Mouse (Mus musculus) limb, embryonic 15.5 days (tissue): ENCODE measurements at regions not wholly inside any gene's neighbourhood (a gene's known extent, or its start where the extent isn't known, plus 50 kb on each side); places are given as distances from the start of the nearest gene placed in this dataset.

Experiments used
- ATAC-seq: fragments of 200-750 bp; cut with Nextera tagmentation; 2 replicates; pipeline ENCODE4 v1.8.0; 2017; ENCODE audit warnings: low read depth, moderate TSS enrichment; ENCODE audit not compliant: insufficient number of reproducible peaks, low FRiP score, low TSS enrichment
- H3K27ac ChIP-seq: fragments of 300-500 bp; sonication (generic); 2 replicates; pipeline ENCODE4 v1.5.1; 2015; ENCODE audit warnings: moderate library complexity, mild to moderate bottlenecking, inconsistent platforms
- H3K27me3 ChIP-seq: fragments of 300-500 bp; sonication (generic); 2 replicates; pipeline ENCODE4 v1.6.1; 2015; ENCODE audit warnings: inconsistent platforms
- H3K36me3 ChIP-seq: fragments of 300-500 bp; sonication (generic); 2 replicates; pipeline ENCODE4 v1.6.1; 2015; ENCODE audit warnings: inconsistent platforms
- H3K4me1 ChIP-seq: fragments of 300-500 bp; sonication (generic); 2 replicates; pipeline ENCODE4 v1.6.1; 2015; ENCODE audit warnings: inconsistent platforms
- H3K4me2 ChIP-seq: fragments of 300-500 bp; sonication (generic); 2 replicates; pipeline ENCODE4 v1.6.1; 2015; ENCODE audit warnings: mild to moderate bottlenecking, inconsistent platforms
- H3K4me3 ChIP-seq: fragments of 300-500 bp; sonication (generic); 2 replicates; pipeline ENCODE4 v1.5.1; 2015; ENCODE audit warnings: mild to moderate bottlenecking, inconsistent platforms
- H3K9ac ChIP-seq: fragments of 300-500 bp; sonication (generic); 2 replicates; pipeline ENCODE4 v1.6.1; 2015; ENCODE audit warnings: inconsistent platforms
- H3K9me3 ChIP-seq: fragments of 300-500 bp; sonication (generic); 2 replicates; pipeline ENCODE4 v1.6.1; 2016; ENCODE audit warnings: inconsistent platforms
- WGBS: fragments of 180-500 bp; shearing (Covaris S2); methylation state at CpG from one replicate; pipeline ENCODE4 v1.1.7; 2015; 5-methylcytosine and 5-hydroxymethylcytosine counted together

DNA sequence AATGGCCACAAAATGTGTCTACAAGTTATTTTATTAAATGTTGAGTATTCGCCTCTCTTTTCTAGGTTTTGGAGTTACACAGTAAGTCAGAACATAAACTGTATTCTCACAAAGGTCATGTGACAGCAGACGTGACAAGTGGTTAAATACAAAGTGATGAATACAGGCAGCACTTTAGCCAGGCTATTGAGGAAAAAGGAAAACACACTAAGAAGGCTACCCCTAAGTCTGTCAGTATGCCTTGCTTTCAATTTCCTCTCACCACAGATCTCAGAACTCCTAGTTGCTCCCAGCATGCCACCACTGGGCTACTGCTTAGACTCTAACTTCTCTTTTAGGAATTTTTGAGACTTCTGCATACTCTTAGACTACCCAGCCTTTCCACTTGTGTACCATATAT is 297.9 kb upstream of the Pex5l start:
- Histone ChIP-seq H3K9me3 (no peaks in the 10 kb centered on the region), H3K4me1 (no peaks in the 10 kb centered on the region), H3K9ac (no peak overlapping the region), H3K4me3 (no peak overlapping the region), H3K4me2 (no peak overlapping the region), H3K36me3 (no peaks in the 10 kb centered on the region), H3K27ac (no peak overlapping the region), H3K27me3 (no peaks in the 10 kb centered on the region)
- no peak for ATAC-seq
- WGBS: 67% methylated on average over 2 of the region's 2 CpGs

DNA sequence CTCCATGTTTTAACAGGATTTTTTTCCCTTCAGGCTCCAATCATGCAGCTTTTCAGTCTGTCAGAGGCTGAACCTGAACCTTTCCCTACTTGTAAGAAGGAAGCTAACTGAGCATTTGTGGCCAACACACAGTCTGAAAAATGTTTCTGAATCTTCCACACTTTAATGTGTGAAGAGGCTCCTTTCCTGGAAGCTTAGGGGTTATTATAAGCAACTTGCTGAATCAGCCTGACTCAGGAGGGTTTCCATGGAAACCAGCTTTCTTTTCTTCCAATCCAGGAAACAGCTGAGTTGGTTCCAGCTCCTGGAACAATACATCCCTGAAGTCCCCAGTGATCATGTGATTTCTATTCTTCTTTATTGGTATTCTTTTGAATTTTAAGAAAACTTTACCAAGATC is 297.5 kb upstream of the Pex5l start:
- ATAC-seq: no peak
- Histone ChIP-seq H3K4me2 (no peak overlapping the region), H3K27ac (no peak overlapping the region), H3K9me3 (no peaks in the 10 kb centered on the region), H3K9ac (no peak overlapping the region), H3K36me3 (no peaks in the 10 kb centered on the region), H3K4me1 (no peaks in the 10 kb centered on the region), H3K27me3 (no peaks in the 10 kb centered on the region), H3K4me3 (no peak overlapping the region)

DNA sequence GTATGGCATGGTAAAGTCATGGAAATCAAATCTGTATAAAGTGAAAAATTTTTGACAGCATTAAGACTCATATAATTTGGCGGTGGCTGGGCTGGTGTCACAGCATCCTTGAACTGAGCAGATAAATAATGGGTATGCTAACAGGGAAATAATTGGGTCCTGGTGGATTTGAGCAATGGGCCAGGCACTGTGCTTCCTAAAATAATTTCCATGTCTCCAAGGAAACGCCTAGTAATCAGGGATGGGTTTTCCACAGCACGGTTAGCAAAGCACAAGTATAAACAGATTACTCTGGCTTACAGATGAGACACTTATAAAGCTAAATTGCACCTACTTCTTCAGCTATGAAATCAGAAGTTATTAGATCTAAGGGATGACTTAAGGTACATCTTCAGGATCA is 273.9 kb upstream of the Pex5l start:
- Histone ChIP-seq H3K27ac (no peak overlapping the region), H3K9me3 (no peaks in the 10 kb centered on the region), H3K36me3 (no peaks in the 10 kb centered on the region), H3K4me2 (no peak overlapping the region), H3K27me3 (no peaks in the 10 kb centered on the region), H3K4me3 (no peak overlapping the region), H3K9ac (no peak overlapping the region), H3K4me1 (no peaks in the 10 kb centered on the region)
- 51% methylated on average over 3 of the region's 3 CpGs for WGBS
- no peak for ATAC-seq

DNA sequence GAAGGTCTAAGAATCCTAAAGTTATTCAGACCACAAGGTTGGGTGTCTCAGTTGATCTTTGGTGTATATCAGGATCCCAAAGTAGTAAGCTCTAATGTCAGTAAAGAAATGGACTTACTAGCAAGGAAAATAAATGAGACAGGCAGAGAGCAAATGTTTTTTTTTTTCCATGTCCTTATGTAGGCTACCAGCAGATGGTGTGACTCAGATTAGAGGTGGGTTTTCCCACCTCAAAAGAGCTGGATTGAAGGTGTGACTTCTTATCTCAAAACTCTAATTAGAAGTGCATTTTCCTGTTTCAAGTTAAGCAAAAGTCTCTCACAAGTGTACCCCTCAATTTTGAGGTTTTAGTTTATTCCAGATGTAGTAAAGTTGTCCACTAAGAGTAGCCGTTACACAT is 273.3 kb upstream of the Pex5l start:
- no peaks in the 10 kb centered on the region for H3K4me1 ChIP-seq
- no peak overlapping the region for H3K27ac ChIP-seq
- H3K27me3 ChIP-seq: no peaks in the 10 kb centered on the region
- ATAC-seq: no peak
- H3K4me2 ChIP-seq: no peak overlapping the region
- WGBS: 45% methylated on average over 1 of the region's 1 CpGs
- H3K4me3 ChIP-seq: no peak overlapping the region
- H3K9ac ChIP-seq: no peak overlapping the region
- no peaks in the 10 kb centered on the region for H3K9me3 ChIP-seq
- no peaks in the 10 kb centered on the region for H3K36me3 ChIP-seq

DNA sequence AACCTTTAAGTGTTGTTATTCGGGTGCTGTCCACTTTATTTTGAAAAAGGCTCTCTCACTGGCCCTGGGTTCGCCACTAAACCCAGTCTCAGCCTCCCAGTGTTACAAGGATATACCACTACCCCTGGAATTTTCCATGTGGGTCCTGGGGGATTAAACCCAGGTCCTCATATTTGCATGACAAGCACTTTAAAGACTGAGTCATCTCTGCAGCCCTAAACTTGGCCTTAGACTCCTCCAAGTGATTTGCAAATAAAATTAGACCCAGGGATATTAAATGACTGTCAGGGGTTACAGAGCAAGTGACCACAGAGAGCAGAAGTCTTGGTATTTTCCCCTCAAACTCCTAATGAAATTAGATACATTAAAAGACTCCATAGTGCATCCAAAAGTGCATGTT is 258.9 kb upstream of the Pex5l start:
- H3K9me3 ChIP-seq: no peaks in the 10 kb centered on the region
- 69% methylated on average over 2 of the region's 2 CpGs for WGBS

DNA sequence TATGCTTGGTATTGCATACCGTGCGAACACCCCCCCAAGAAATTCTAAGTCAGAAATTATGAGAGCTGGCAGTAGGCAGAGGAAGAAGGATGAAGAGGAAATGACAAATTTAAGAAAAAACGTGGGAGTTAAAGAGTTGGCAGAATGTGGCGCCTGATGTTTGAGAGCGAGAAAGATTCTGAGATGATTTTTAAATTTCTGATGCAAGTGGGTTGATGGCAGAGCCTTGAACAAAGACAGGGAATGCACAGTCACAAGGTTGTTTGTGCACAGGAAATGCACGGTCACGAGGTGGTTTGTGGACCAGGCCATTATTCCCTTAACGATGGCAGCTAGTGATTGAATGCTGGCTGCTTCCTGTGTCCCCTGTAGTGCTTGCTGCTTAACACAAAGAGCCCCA is 256.3 kb upstream of the Pex5l start:
- ATAC-seq: no peak
- WGBS: 56% methylated on average over 8 of the region's 8 CpGs
- Histone ChIP-seq H3K4me3 (no peak overlapping the region), H3K9me3 (no peaks in the 10 kb centered on the region), H3K9ac (no peak overlapping the region), H3K4me2 (no peak overlapping the region), H3K27me3 (no peaks in the 10 kb centered on the region), H3K4me1 (no peaks in the 10 kb centered on the region), H3K36me3 (no peaks in the 10 kb centered on the region), H3K27ac (no peak overlapping the region)

More for the DNA sequence above, 258.9 kb upstream of the Pex5l start:
- Histone ChIP-seq H3K9ac (no peak overlapping the region), H3K27ac (no peak overlapping the region), H3K4me3 (no peak overlapping the region), H3K36me3 (no peaks in the 10 kb centered on the region), H3K4me2 (no peak overlapping the region), H3K27me3 (no peaks in the 10 kb centered on the region), H3K4me1 (no peaks in the 10 kb centered on the region)
- no peak for ATAC-seq

DNA sequence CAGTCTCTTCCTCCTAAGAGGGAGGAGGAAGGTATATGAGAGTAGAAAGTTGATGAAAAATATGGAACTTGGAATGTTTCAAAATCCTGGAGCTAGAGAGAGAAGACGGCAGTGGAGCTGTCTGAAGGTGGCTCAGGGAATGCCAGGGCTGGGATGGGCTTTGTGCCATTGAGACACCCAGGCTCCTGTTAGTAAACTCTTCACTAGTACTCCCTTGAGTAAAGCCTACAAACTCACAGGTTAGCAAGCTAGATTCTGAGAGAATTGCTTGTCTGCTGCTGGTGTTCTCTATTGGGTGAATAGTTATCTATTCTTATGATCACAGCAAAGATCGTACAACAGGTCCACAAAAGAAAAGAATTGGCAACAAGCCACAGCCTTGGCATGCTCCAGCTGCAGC is 255.3 kb upstream of the Pex5l start:
- Histone ChIP-seq H3K27me3 (no peaks in the 10 kb centered on the region), H3K9me3 (no peaks in the 10 kb centered on the region), H3K36me3 (no peaks in the 10 kb centered on the region), H3K4me2 (no peak overlapping the region), H3K27ac (no peak overlapping the region), H3K9ac (no peak overlapping the region), H3K4me1 (no peaks in the 10 kb centered on the region), H3K4me3 (no peak overlapping the region)
- 52% methylated on average over 2 of the region's 2 CpGs for WGBS
- ATAC-seq: no peak

DNA sequence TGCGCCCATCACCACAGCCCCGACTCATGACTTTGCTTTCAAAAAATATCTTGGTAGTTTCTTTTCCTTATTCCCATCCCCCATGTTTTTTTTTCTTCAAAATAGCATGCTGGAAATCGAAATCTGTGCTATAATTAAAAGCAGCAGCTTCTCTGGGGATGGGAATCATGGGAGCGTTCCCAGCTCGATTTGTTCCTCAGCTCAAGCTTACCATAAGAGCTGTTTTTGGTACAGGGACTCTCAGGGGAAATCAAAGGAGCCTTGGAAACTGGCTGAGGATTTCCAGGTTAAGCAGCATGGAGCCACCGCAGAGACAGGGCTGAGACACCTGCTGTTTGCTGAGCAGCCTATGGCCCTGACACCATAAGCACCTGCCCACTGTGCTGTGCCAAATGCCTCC is 254.2 kb upstream of the Pex5l start:
- Histone ChIP-seq H3K36me3 (no peaks in the 10 kb centered on the region), H3K27ac (no peak overlapping the region), H3K9me3 (no peaks in the 10 kb centered on the region), H3K27me3 (no peaks in the 10 kb centered on the region), H3K4me1 (no peaks in the 10 kb centered on the region), H3K4me2 (no peak overlapping the region), H3K9ac (no peak overlapping the region), H3K4me3 (no peak overlapping the region)
- 57% methylated on average over 6 of the region's 6 CpGs for WGBS
- no peak for ATAC-seq

DNA sequence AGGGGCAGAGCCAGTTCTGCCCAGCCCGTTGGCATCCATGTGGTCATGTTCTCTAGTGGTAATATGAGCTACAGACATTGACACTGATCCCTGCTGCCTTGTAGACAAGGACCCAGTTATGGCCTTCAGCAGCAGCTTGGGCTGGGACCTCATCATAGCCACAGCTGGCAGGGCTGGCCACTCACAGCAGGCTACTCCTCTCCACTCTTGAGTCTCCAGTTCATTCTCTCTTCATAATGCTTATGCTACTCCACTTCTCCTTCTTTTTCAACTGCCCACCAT is 249.4 kb upstream of the Pex5l start:
- H3K4me2 ChIP-seq: no peak overlapping the region
- H3K36me3 ChIP-seq: no peaks in the 10 kb centered on the region
- H3K9ac ChIP-seq: no peak overlapping the region
- no peaks in the 10 kb centered on the region for H3K27me3 ChIP-seq
- H3K4me1 ChIP-seq: no peaks in the 10 kb centered on the region
- WGBS: 48% methylated on average over 1 of the region's 1 CpGs
- H3K27ac ChIP-seq: no peak overlapping the region
- H3K9me3 ChIP-seq: no peaks in the 10 kb centered on the region
- H3K4me3 ChIP-seq: no peak overlapping the region
- ATAC-seq: peak; percentile 16; the same call in 1 of the 2 replicates

DNA sequence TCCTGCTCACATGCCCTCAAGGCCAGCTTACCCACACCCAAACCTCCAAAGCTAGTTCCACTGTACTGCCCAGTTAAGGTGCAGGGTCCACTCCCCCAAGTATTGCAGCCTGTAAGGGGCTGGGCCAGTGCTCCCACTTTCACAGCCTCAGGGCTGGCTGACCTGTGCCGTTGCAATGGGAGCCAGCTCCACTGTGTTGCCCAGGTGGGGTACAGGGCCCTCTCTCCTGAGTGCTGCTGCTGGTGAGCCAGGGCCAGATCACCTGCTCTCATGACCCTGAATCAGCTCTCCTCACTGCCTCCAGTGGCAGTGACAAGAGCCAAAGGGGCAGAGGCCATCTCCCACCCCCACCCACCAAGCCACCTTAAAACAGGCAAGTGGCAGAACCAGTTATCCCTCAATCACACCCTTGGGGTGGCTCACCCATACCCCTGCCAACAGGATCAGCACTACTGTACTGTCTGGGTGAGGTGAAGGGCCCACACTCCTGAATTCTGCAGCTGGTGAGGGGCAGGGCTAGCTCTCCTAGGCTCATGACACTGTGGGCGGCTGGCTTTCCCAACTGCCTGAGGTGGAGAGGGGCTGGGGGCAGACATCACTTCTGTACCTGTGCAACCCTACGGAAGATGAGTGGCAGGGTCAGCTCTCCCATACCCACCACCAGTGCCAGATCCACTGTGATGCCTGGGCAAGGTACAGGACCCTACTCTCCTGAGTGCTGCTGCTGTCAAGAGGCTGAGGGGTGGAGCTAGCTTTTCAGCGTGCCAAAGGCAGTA is 248.9 kb upstream of the Pex5l start:
- H3K9me3 ChIP-seq: no peaks in the 10 kb centered on the region
- no peaks in the 10 kb centered on the region for H3K36me3 ChIP-seq
- no peaks in the 10 kb centered on the region for H3K4me1 ChIP-seq
- H3K9ac ChIP-seq: no peak overlapping the region
- H3K27ac ChIP-seq: no peak overlapping the region
- H3K4me3 ChIP-seq: no peak overlapping the region
- H3K27me3 ChIP-seq: no peaks in the 10 kb centered on the region
- no peak overlapping the region for H3K4me2 ChIP-seq
- WGBS: 78% methylated on average over 4 of the region's 4 CpGs
- peak; percentile 32; the same call in 1 of the 2 replicates for ATAC-seq

DNA sequence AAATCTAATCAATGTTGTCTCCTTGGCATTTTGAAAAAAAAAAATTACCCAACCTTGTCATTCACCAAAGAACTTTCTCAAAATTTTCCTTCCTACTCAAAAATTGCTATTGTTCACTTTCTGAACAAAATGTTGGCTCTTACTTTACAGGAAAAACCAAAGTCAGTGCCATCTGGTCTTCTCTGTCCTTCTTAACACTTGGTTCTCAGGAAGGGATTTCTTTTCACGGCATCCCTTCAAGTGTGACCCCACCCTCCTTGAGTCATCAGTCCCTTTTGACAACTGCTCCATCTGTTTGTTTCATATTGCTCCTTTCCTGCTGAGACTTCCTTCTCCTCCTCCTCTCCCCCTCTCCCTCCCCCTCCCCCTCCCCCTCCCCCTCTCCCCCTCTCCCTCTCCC is 245.1 kb upstream of the Pex5l start:
- Histone ChIP-seq H3K9me3 (no peaks in the 10 kb centered on the region), H3K27me3 (no peaks in the 10 kb centered on the region), H3K4me1 (no peaks in the 10 kb centered on the region), H3K4me2 (no peak overlapping the region), H3K36me3 (no peaks in the 10 kb centered on the region), H3K9ac (no peak overlapping the region), H3K27ac (no peak overlapping the region), H3K4me3 (no peak overlapping the region)
- no peak for ATAC-seq
- WGBS: 47% methylated on average over 1 of the region's 1 CpGs

DNA sequence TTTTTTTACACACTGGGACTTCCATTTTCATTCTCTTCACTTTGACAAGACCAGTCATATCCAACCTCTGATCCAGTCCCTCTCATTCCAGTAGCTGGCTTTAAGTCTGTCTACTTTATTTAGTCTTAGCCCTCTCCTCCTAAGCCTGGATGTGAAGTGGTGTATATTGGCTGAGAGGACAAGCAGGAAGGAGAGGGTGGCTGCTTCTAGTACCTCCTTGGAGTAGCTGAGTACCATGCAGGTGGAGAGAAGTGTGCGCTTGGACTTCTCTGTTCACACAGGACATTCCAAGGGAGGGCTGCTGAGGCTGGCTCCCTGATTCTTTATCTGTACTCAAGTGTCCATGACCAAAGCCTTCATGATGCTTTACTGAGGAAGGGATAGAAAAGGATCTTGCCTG is 240.6 kb upstream of the Pex5l start:
- Histone ChIP-seq H3K27ac (no peak overlapping the region), H3K9ac (no peak overlapping the region), H3K4me1 (no peaks in the 10 kb centered on the region), H3K9me3 (no peaks in the 10 kb centered on the region), H3K4me3 (no peak overlapping the region), H3K36me3 (no peaks in the 10 kb centered on the region), H3K27me3 (no peaks in the 10 kb centered on the region), H3K4me2 (no peak overlapping the region)
- 89% methylated on average over 1 of the region's 1 CpGs for WGBS
- ATAC-seq: no peak

DNA sequence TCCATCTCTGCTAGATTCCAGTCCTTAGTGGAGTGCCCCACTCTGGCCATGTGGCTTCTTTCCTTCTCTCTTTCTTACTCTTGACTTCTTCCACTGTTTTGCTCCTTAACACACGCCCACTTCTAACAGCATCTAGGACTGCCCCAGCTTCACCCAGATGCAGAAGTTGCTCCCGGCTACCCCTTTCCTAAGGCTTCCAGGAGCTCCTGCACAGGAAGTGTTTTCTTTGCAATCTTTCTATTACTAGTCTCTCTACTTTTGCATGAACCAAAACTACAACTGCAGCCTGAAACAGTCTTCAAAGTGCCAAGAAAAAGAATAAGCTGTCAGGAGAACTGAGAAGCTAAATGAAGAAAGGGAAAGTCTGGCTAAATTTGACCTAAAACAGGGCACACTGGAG is 236.6 kb upstream of the Pex5l start:
- WGBS: 64% methylated on average over 2 of the region's 2 CpGs
- H3K9ac ChIP-seq: no peak overlapping the region
- ATAC-seq: no peak

More for the DNA sequence above, 236.6 kb upstream of the Pex5l start:
- H3K27me3 ChIP-seq: no peaks in the 10 kb centered on the region
- H3K4me1 ChIP-seq: no peaks in the 10 kb centered on the region
- H3K27ac ChIP-seq: no peak overlapping the region
- no peaks in the 10 kb centered on the region for H3K36me3 ChIP-seq
- no peak overlapping the region for H3K4me3 ChIP-seq
- H3K9me3 ChIP-seq: no peaks in the 10 kb centered on the region
- no peak overlapping the region for H3K4me2 ChIP-seq
